Mouse (Mus musculus) right cerebral cortex, postnatal 14 days (tissue): ENCODE measurements around the gene Gm19684.
"Not testable (repeated sequence)": the region's sequence is repeated elsewhere in the genome, so short reads cannot be mapped to it uniquely, and the experiment has no call there.

Experiments used
- DNase-seq: peaks from one replicate; pipeline ENCODE4 v3.0.0; 2022

The Gm19684 gene

GRCm38 (mm10) chr17:36131516-36132265 lies 10.2 kb downstream of the Gm19684 start:
- DNase-seq = no peak

- DNase-seq = not testable (repeated sequence)
Observed at GRCm38 (mm10) chr17:36135421-36136231, 14.1 kb downstream of the Gm19684 start.

GRCm38 (mm10) chr17:36136299-36136848 lies 14.9 kb downstream of the Gm19684 start:
- not testable (repeated sequence) for DNase-seq

DNA sequence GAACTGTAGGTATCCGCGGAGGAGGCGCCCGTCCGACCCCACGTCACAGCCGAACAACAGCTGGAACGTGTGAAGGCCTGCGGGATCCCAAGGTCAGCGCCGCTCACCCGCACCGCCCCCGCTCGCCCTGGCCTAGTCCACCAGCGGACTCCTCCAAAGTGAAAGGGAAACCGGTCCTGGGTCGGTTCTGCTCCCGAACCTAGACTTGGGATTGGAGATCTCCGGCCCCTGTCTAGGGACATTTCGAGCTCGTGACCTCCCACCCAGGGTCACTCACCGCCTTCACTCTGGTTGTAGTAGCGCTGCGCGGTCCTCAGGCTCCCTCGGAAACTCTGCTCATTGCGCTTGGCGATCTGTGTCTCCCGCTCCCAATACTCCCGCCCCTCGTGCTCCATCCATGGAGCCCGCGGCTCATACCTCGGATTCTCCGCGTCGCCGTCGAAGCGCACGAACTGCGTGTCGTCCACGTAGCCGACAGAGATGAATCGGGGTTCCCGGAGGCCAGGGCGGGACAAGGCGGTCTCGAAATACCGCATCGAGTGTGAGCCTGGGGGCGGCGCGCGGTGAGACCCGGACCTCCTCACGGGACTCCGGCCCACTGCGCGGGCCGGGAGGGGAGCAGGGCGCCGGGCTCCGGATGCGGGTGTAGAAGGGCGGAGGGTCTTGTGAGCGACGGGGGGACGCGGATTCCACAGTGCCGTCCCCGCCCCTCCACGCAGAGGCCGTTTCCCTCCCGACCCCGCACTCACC lies 23.8 kb downstream of the Gm19684 start:
- DNase-seq = no peak

DNA sequence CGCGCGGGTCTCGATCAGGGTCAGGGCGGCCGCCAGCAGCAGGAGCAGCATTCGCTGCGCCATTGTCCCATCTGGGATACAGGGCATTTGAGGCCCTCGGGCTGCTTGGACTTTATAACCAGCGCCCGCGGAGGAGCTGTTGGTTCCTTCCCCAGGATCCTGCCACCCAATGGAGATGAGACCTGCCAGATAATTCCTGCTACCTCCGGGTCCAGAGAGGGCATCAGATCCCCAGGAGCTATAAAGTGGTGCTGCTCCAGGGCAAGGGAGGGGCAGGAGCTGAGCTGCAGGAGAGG lies 24.3 kb downstream of the Gm19684 start:
- DNase-seq = not testable (repeated sequence)

- not testable (repeated sequence) for DNase-seq
Observed at GRCm38 (mm10) chr17:36146937-36147336, 25.5 kb downstream of the Gm19684 start.

GRCm38 (mm10) chr17:36148468-36148867 lies 27.0 kb downstream of the Gm19684 start:
- not testable (repeated sequence) for DNase-seq

DNA sequence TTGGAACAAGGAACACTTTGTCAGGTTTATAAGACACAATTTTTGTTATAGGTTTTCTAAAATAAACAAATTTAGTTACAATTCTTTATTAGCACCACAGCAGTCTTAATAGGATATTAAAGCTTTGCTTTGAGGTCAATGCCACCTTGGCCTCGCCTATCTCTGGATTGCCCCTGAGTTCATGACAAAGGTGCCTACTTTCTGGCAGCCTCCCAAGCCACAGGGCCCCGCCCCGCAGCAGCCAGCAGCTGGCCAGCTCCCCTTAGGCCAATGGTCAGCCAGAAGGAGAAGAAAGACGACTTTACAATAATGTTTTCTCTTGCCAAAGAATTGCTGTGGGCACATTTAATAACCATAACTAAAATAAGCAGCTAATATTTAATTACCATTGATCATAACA lies 29.7 kb downstream of the Gm19684 start:
- DNase-seq = not testable (repeated sequence)

DNA sequence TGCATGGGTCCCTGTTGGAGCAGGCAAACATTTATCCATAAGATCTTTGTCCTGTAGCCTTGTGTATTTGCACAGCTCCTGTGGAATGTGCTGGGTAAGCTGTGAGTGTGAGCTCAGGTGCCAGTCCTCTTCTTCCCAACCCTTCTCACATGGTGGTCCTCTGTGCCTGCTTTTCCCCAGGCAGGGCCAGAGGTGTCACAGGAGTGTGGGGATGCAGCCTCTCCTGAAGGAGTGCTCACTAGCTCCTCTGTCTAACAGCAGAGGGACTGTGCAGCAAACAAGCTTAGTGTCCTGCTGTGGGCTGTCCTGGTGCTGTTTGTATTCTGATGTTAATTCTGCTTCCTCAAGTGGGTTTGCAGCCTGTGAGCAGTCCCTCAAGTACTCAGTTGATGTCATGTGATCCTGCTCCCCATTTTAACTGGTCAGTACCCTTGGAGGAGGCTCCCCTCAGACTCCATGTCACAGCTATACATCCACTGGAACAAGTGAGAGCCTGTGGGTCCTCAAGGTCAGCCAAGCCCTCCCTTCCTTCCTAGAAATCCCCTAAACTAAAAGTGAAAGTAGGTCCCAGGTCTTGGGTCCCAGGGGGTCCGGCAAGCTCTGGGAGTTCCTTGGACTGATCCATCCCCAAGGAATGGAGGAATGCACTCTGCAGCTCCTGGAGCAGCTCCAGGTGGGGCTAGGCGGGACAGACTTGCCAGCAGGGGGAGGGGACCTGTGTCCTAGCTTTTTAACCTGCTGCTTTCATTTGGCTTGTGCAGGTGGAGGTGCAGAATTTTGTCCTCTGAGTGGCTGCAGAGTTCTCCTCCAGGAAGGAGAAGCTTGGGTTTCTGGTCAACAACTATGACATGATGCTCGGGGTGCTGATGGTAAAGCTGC lies 33.0 kb downstream of the Gm19684 start:
- no peak for DNase-seq

DNA sequence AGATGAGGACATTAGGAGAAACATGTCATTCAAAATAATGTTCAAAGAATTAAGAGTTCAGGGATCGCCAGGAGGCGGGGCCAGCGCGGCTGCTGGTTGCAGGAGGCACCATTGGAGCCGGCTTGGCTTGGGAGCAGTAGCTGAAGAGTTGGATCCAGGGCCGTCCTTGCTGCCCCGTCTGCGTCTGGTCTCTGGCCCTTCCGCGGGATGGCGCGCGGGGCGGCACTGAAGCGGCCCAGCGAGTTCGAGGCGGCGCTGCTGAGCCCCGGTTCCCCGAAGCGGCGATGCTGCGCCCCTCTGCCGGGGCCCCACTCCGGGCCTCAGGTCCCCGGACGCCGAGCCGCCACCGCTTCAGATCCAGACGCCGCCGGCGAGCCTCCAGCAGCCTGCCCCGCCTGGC lies 36.3 kb downstream of the Gm19684 start:
- not testable (repeated sequence) for DNase-seq

GRCm38 (mm10) chr17:36158264-36158663 lies 36.8 kb downstream of the Gm19684 start:
- not testable (repeated sequence) for DNase-seq

DNA sequence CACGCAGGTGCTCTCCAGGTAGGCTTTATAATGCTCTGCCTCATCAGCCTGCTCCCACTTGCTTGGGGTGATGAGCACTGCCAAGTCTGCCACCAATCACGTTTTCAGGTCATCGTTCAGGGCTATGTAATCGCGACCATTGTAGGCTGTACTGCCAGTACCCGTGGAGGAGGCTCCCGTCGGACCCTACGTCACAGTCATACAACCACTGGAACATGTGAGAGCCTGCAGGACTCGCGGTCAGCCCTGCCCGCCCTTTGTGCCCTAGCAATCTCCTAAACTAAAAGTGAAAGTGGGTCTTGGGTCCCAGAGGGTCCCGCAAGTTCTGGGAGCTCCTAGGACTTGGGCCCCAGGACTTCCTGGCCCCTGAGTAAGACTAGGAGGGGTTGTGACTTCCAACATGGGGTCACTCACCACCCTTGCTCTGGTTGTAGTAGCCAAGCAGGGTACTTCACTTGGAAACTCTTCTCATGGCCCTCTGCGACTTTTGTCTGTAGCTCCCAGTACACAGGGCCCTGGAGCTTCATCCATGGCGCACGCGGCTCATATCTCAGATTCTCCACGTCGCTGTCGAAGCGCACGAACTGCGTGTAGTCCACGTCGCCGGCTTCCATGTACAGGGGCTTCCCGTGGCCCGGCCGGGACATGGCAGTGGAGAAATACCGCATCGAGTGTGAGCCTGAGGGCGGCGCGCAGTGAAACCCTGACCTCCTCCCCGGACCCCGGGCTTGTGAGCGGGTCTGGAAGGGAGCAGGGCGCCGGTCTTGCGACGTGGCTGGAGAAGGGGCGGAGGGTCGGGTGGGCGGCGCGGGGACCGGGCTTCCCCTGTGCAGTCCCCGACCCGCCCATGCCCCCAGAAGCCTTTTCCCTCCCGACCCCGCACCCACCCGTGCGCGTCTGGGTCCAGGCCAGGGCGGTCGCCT lies 39.9 kb downstream of the Gm19684 start:
- DNase-seq = no peak

DNA sequence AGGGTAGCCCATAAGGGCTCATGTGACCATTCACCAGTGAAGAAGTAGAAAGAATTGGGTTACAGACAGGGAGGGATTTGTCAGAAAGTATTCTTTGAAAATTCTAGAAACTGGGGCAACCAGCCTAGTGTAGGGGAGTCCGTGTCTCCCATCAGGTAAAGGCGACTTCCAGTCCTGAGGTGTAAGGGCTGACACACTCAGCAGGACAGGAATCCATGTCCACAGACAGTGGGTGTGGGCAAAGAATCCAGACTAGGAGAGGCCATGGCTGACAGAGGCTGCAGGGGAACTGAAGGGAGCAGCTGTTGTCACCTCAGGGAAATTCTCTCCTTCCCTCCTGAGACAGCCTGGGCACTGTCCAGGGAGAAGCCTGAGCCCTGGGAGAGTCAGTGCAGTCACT lies 45.4 kb downstream of the Gm19684 start:
- DNase-seq = not testable (repeated sequence)

DNA sequence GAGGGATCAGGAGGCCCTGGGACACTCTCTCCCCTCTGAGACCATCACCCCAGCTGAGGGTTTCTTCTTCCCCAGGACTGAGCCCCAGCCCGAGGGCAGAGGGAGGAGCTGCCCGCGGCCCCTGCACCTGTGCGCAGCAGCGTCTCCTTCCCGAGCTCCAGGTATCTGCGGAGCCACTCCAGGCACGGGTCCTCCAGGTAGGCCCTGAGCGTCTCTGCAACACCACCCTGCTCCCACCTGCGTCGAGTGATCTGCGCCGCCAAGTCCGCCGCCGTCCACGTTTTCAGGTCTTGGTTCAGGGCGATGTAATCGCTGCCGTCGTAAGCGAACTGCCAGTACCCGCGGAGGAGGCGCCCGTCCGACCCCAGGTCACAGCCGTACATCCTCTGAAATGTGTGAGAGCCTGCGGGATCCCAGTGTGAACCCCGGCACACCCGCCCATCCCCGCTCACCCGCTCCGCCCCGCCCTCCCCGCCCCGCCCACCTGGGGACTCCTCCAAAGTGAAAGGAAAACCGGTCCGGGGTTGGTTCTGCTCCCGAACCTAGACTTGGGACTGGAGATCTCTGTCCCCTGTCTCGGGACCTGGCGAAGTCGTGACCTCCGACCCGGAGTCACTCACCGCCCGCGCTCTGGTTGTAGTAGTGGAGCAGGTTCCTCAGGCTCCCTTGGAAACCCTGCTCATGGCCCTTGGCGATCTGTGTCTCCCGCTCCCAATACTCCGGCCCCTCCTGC lies 46.0 kb downstream of the Gm19684 start:
- no peak for DNase-seq

- no peak for DNase-seq
Observed at GRCm38 (mm10) chr17:36168039-36168652, 46.7 kb downstream of the Gm19684 start, which contains the start of gene Gm8909. Gene Gm8909, minus strand, starts transcription at chr17:36168537.

GRCm38 (mm10) chr17:36169094-36169493 lies 47.6 kb downstream of the Gm19684 start:
- not testable (repeated sequence) for DNase-seq

DNA sequence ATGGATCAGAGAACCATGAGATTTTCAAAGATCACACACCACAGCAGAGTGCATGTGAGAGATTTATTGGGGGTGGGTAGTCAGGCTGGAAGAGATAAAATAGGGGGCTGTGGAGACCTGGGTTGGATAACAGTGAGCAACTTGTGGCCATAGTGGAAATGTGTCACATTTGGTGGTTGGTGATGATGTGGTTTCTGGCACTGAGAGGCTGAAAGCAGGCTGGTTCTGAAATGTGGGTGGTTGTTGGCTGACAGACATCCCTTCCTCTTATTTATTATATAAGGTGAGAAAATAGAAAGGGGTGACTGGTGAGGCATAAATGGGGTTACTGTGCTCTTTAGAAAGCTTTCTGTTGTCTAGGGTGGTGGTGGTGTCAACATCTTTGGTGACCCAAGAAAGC lies 48.3 kb downstream of the Gm19684 start:
- DNase-seq = no peak

DNA sequence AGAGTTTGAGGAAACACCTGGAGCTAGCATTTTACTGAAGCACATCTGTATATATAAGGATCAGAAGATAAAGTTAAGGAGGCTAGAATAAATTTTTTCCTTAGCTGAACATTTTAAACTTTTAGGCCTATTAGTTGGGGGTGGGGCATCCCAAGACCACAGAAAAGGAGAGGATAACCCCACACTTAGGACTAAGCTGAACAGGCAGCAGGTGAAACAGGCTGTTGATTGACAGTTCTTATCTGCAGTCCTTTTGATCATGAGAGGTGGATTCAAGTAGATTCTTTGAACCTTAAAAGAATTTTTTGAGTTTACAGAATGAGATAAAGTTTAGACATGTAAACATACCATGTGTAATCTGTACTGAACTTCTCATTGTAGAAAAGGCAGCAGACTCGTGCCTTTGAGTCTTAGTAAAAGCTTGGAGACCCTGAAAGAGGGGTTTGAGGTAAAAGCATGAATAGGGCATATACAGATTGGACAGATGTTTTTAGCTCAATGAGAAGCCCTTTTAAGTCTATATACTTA lies 48.9 kb downstream of the Gm19684 start:
- DNase-seq = no peak

- DNase-seq = not testable (repeated sequence)
Observed at GRCm38 (mm10) chr17:36176132-36176531, 54.7 kb downstream of the Gm19684 start.
